Mouse (Mus musculus) lung, postnatal 4 days (tissue): ENCODE measurements around the gene Polr3g.
"Not testable (repeated sequence)": the region's sequence is repeated elsewhere in the genome, so short reads cannot be mapped to it uniquely, and the experiment has no call there.

Source experiments
- DNase-seq, 2 experiments: peaks; one replicate each; pipeline ENCODE4 v3.0.0; 2021

The Polr3g gene

DNA sequence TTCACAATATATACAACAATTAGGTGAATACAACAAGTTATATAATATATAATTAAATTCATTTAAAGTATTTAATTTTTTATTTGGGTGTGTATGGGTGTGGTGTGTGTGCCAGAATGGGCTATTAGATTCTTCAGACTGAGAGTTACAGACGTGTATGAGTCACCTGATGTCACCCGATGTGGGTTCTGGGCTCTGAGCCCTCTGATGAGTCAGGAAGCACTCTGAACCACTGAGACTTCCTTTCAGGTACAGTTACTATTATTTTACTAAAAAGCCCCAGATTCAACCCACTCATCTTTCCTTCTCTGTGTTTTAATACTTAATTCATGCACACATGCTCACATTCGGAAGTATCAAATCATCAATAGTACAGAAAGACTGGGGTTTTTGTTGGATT, 25.9 kb downstream of the Polr3g start:
- no peak for DNase-seq

GRCm38 (mm10) chr13:81684258-81684657, 26.6 kb downstream of the Polr3g start:
- no peak for DNase-seq

DNA sequence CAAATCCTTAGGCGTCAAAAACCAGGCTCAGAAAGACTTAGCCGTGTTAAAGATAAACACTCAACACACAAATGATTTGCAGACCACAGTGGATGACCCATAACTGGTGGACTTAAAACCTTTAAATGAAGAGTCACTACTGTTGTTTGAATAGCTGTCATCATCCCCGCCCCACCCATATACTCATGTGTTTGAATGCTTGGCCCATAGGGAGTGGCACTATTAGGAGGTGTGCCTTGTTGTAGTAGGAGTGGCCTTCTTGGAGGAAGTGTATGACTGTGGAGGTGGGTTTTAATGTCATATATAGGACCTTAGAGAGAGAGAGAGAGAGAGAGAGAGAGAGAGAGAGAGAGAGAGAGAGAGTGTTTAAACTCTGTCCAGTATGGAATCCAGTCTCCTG, 27.7 kb downstream of the Polr3g start:
- no peak for DNase-seq

GRCm38 (mm10) chr13:81675333-81675732, 35.5 kb downstream of the Polr3g start:
- DNase-seq: no peak

GRCm38 (mm10) chr13:81667713-81668112, 43.1 kb downstream of the Polr3g start:
- DNase-seq: no peak

DNA sequence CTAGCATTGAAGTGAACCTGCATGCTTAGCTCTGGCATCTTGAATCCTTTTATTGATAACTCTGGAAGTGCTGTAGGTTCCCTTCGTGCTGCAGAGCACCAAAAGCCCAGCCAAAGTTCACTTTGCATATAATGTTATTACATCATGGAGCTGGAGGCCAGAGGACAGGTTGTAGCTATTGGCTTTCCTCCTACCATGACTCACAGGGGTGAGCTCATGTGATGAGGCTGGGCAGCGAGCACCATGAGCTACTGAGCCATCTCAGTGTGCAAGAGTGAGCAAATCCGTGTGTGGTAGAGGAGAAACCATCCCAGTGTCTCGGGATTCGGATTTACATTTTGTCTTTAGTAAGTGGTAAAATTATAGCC, 46.5 kb downstream of the Polr3g start:
- no peak for DNase-seq

DNA sequence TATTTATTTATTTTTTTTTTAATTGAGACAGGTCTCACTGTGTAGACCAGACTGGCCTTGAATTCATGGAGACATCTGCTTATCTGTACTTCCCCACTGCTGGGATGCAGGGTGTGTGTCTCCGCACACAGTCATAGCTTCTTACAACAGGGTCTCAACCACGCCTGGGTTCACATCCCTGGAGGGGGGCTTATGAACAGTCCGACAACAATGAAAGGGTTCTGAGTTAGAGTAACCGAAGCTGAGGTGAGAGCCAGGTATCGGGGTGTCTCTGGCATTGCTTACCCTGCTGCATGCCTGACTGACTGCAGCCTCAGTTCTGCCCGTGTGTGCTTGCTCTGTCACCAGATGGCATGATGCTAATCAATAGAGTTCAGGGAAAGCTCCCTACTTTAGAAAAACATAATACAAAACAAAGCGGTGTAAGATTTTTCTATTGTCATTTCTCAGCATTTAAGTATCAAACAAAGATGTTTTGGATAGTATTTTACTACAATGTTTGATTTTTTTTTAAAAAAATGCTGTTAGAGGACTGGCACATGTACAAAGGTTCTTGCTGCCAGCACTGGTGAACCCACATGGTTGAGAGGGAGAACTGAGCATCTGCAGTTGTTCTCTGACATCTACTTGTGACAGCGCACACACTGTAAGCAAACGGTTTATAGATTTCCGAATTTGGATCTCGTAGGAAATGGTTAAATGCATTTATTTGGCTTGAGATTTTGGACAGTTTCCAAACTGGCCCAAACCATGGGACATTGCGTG, 47.1 kb downstream of the Polr3g start:
- DNase-seq: no peak

DNA sequence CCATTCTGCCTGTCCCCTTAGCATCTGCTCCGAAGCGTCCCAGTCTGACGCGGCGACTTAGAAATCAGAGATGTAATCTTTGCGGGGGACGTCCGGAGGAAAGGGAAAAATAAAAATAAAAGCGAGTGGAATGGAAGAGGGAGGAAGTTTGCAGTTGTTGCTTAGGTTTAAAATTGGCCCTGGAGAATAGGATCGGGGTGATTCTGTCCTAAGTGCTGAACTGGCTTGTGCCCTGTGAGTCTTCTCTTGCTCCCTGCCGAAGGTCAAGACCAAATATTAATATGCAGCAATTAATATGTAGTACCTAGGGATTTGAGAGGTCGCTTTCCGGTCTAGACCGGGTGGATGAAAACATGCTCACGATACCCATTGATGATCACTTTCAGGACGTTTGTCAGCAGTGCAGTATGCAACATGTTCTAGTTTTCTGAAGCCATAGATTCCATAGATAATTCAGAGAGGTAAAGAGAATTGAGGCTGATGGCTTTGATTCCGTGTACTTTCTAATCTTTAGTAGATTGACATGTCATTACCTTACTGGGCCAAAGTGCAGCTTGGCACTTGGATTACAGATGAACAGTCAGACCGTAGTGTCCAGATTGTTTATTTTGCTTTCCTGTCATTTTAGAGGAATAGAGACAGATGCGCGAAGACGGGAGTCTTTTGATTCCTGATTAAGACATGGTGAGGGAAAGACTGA, 52.6 kb downstream of the Polr3g start:
- DNase-seq: no peak

DNA sequence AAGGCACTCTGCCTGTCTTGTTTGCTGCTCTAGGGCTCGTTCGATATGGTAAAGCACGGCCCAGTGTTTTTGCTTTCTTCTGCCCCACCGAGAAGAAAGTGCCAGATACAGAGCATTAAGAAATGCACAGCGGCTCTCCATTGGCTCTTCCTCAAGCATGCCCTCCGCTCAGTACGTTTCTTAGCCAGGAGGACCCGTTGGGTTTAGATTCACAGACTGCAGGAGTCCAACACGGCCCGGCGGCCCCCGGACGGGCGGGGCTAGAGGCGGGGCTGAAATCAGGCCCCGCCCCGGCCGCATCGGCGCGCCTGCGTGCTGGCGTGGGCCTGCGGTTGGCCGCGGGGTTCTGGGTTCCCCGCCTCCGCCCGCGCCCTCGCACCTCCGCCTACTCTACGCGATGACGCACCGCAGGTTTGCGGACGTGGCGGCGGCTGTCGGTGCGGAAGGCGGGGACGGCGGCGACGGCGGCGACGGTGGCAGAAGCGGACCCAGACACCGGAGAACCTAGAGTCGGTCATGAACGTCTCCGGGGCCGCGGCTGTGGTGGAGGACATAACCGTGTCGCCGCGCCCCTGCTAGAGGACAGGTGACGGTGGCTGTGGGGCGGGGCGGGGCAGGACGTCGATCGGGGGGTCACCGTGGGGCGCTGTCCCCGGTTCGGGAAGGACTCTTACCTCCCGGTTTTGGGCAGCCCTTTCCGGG, 53.3 kb downstream of the Polr3g start, which contains the start of gene Lysmd3:
Lysmd3 (plus strand) TSS at position 313 of the 702 bp plus-strand sequence.
- peak; percentile 95 to 97 for DNase-seq

GRCm38 (mm10) chr13:81657008-81657350, 53.8 kb downstream of the Polr3g start:
- no peak for DNase-seq

DNA sequence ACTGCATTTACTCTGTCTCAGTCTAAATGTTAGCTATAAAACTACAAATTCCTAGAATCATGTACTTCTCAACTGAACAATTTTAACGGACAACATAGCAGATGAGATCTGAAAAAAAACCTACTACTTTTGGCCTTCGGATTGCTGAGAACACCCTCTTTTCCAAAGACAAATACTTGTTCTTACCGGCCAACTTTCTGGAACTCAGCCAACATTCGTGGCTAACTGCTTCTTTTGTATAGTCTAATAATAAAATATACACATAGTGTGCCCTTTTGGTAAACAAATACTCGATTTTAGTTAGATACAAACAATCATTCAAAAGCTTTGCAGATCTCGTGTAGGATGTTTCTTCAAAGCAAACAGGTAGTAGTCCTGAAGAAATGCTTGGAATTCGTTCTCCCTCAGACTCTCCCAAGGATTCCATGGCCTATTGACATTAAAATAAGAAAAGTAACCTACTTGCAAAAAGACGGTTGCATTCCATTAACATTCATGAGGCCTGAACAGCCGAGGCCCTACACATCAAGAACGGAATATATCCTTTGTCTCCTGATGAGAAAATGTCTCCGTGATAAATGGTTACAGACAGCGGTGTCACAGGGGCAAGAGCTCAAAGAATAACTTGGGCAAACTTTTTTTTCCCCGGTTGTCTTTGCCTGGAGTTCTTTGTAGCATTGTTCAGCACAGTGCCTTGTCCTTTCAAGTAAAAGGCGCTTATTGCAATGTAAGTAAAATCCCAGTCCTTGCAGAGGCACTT, 54.5 kb downstream of the Polr3g start:
- DNase-seq: no peak

DNA sequence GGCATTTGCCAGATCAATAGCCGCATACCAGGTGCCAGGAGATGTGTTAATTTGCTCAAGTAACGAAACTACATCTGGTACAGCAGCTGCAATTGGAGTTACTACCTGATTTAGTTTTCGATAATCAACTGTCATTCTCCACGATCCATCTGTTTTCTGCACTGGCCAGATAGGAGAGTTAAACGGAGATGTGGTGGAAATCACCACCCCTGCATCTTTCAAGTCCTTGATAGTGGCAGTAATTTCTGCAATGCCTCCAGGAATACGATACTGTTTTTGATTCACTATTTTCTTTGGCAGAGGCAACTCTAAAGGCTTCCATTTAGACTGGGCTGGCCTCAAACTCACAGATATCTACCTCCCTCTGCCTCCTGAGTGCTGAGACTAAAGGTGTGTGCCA, 60.4 kb downstream of the Polr3g start:
- not testable (repeated sequence) for DNase-seq

- DNase-seq: no peak
Observed at GRCm38 (mm10) chr13:81646348-81646747, 64.5 kb downstream of the Polr3g start.

- no peak for DNase-seq
Observed at GRCm38 (mm10) chr13:81644047-81644565, 66.7 kb downstream of the Polr3g start.

- no peak for DNase-seq
Observed at GRCm38 (mm10) chr13:81642491-81643149, 68.2 kb downstream of the Polr3g start.

- DNase-seq: peak in 1 of 2 experiments; percentile 36
Observed at GRCm38 (mm10) chr13:81641289-81642045, 69.3 kb downstream of the Polr3g start.

DNA sequence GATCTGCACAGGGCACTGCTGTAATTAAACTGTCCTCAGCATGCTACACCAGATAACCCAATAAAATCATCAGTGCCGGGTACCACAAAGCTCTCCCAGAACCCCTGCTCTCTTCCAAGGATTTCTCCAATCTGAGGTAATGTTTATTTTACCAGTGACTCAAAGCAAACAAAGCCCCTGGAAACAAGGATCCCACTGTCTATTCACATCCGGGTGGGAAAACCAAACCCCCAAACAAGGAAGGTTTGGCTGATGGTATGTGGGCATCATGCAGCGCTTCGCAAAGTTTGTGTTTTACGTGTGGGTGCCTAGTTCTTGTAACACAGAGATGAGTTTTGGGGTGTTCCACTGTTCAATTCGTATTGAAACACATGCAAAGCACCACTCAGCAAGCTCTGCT, 69.9 kb downstream of the Polr3g start:
- no peak for DNase-seq

DNA sequence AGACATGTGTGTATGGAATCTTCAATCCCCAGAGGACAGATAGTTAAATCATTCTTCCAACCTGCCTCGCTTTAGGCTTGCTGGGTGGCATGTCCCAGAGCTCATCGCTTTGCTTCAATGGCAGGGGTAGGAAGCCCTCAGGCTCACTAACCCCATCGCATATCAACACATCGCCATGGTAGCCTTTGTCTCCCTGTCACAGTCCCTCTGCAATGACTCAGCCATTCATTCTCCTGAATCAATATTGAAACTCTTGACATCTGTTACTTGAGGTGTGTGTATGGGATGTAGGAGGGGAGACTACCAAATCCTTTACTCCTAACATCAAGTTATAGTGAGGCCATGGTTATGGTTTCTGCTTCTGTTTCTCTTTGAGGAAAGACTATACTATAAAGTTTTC, 71.2 kb downstream of the Polr3g start:
- no peak for DNase-seq

GRCm38 (mm10) chr13:81632720-81633415, 77.9 kb downstream of the Polr3g start, which contains the start of gene Adgrv1:
Gene Adgrv1, minus strand, starts transcription at chr13:81633154.
- peak; percentile 48 to 78 for DNase-seq

DNA sequence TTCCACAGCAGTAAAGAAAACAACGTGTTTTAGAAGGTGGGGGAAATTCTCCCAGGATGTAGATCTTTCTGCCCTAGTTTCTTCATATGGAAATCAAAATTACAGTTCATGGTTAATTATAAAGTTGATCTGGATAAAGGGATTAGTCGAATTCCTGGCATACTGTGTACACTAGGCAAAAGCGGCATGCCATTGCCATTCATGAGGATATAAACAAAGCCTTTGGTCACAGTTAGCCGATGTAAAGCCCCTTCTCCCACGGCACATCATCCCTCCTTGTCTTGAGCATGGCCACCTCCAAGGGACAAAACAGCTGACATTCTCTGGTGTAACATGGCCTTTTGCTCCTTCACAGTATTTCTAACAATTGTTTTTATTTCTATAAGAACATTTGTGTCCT, 80.2 kb downstream of the Polr3g start:
- no peak for DNase-seq

DNA sequence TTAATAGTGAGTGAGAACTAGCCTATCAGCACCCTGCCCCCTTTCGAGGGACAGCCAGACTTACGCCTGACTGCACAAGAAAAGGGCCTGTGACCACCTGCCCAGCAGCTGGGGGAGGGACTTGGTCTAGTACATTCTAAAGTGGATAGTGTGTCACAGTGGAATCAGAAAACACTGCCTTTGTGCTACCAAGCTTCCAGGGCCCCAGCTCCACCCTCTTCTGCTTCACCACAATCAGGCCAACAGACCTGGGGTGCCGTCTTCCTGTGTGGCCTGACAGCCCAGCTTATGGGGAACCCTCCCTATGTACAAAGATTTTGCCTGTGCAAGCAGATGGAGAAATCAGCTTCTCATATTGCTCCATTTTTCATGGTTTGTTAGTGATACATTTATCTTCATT, 81.4 kb downstream of the Polr3g start:
- DNase-seq: no peak
